ENCODE assay signal across 8 mouse cellular contexts in genomic region chr6:137649068-137649480, GRCm38 (mm10). TPM values are rescaled to one million over a fixed set of nuclear protein-coding genes. Genes with fewer than 3 reads are reported as not detected.
DNase-seq lines count a peak whose midpoint lies in the region; ATAC-seq and TF ChIP-seq lines count a peak whose summit lies in the region.

No protein-coding gene starts in this region.

- H3K9me3 ChIP-seq in embryonic facial prominence, embryonic 10.5 days = peaks cover 4% of the 10 kb centered on the region; the same call in 1 of the 2 replicates
- H3K9me3 ChIP-seq in limb, embryonic 12.5 days = no peaks in the 10 kb centered on the region
- no peaks in the 10 kb centered on the region for H3K9me3 ChIP-seq in midbrain, embryonic 13.5 days

- H3K9ac ChIP-seq in heart, adult 2 months (ENCODE audit: low read depth, low read length) = peak overlapping the region; percentile 95
- H3K9ac ChIP-seq in limb, embryonic 12.5 days (replicated peaks) = peak overlapping the region; percentile 78
- H3K9ac ChIP-seq in midbrain, embryonic 13.5 days (replicated peaks) = peak overlapping the region; percentile 80

- peak; percentile 91 for ATAC-seq in limb, embryonic 12.5 days (ENCODE audit: insufficient number of reproducible peaks, insufficient read depth, low FRiP score, low TSS enrichment, low read depth)
- peak; percentile 92 for ATAC-seq in midbrain, embryonic 13.5 days

- peak overlapping the region; percentile 98 for H3K4me2 ChIP-seq in limb, embryonic 12.5 days
- H3K4me2 ChIP-seq in midbrain, embryonic 13.5 days (replicated peaks) = peak overlapping the region; percentile 93

- intact Hi-C loops in heart, adult 2 months (cut with DNase I) = loop anchor here (1.0 to 5.0 kb wide), 3 partner anchors 74 to 194 kb away; no protein-coding TSS in a partner anchor

- no peaks in the 10 kb centered on the region for H3K79me2 ChIP-seq in heart, adult 2 months (replicated peaks; ENCODE audit: control insufficient read depth, insufficient read depth, low read length)

- no peaks in the 10 kb centered on the region for H3K36me3 ChIP-seq in embryonic facial prominence, embryonic 10.5 days (replicated peaks)
- no peaks in the 10 kb centered on the region for H3K36me3 ChIP-seq in heart, adult 2 months (ENCODE audit: control insufficient read depth, insufficient read depth, low read length)
- H3K36me3 ChIP-seq in limb, embryonic 12.5 days = no peaks in the 10 kb centered on the region
- H3K36me3 ChIP-seq in midbrain, embryonic 13.5 days = no peaks in the 10 kb centered on the region

- no peak for TF ChIP-seq POLR2A in heart, adult 2 months (IDR thresholded peaks at IDR 0.05; ENCODE audit: insufficient read depth, low read depth, low read length)

- under 1% methylated on average over 51 of the region's 51 CpGs for WGBS in embryonic facial prominence, embryonic 10.5 days
- 3% methylated on average over 51 of the region's 51 CpGs for WGBS in heart, adult 2 months
- WGBS in limb, embryonic 12.5 days = under 1% methylated on average over 51 of the region's 51 CpGs
- 0% methylated on average over 51 of the region's 51 CpGs for WGBS in midbrain, embryonic 13.5 days

- H3K27ac ChIP-seq in embryonic facial prominence, embryonic 10.5 days (replicated peaks) = peak overlapping the region; percentile 84
- H3K27ac ChIP-seq in heart, adult 2 months = peak overlapping the region; percentile 81
- no peak overlapping the region for H3K27ac ChIP-seq in limb, embryonic 12.5 days
- H3K27ac ChIP-seq in midbrain, embryonic 13.5 days = no peak overlapping the region

- DNase-seq in adrenal gland, postnatal 25 days = peak; percentile 89
- DNase-seq in embryonic facial prominence, embryonic 10.5 days (ENCODE audit: low spot score) = peak; percentile 85
- peak; percentile 91 to 93 for DNase-seq in heart, adult 2 months
- DNase-seq in kidney, adult 8-10 months = peak; percentile 76 to 85
- peak; percentile 66 to 78 for DNase-seq in spleen, adult 18-20 months
- no peak for DNase-seq in c-Kit-positive CD71-positive TER-119-positive erythroid progenitor cells, embryonic 14.5 days (ENCODE audit: low spot score)

- H3K27me3 ChIP-seq in embryonic facial prominence, embryonic 10.5 days (replicated peaks; ENCODE audit: low read depth, poor library complexity, severe bottlenecking) = peaks cover 38% of the 10 kb centered on the region
- H3K27me3 ChIP-seq in heart, adult 2 months (ENCODE audit: control insufficient read depth, insufficient read depth, low read length) = no peaks in the 10 kb centered on the region
- H3K27me3 ChIP-seq in limb, embryonic 12.5 days = peaks cover 6% of the 10 kb centered on the region; the same call in 1 of the 2 replicates
- H3K27me3 ChIP-seq in midbrain, embryonic 13.5 days = peaks cover 27% of the 10 kb centered on the region

- peak; percentile 66 for TF ChIP-seq CTCF in heart, adult 2 months (IDR thresholded peaks at IDR 0.05)

- H3K4me1 ChIP-seq in embryonic facial prominence, embryonic 10.5 days = peaks cover 15% of the 10 kb centered on the region
- H3K4me1 ChIP-seq in heart, adult 2 months (ENCODE audit: control insufficient read depth, insufficient read depth, low read length) = peaks cover 1% of the 10 kb centered on the region; the same call in 1 of the 2 replicates
- H3K4me1 ChIP-seq in limb, embryonic 12.5 days (replicated peaks) = peaks cover 15% of the 10 kb centered on the region
- H3K4me1 ChIP-seq in midbrain, embryonic 13.5 days (replicated peaks) = peaks cover 13% of the 10 kb centered on the region

- TF ChIP-seq EP300 in heart, adult 2 months (IDR thresholded peaks at IDR 0.05; ENCODE audit: insufficient read depth, low read depth, low read length) = no peak

- peak overlapping the region; percentile 80 for H3K4me3 ChIP-seq in embryonic facial prominence, embryonic 10.5 days
- H3K4me3 ChIP-seq in heart, adult 2 months = peak overlapping the region; percentile 77
- peak overlapping the region; percentile 76 for H3K4me3 ChIP-seq in limb, embryonic 12.5 days (replicated peaks)
- H3K4me3 ChIP-seq in midbrain, embryonic 13.5 days (replicated peaks) = peak overlapping the region; percentile 80

RNA-seq across cellular contexts. Expression of gene Eps8, which starts 5.6 kb away (rescaled TPM):
- total RNA-seq in adrenal gland, postnatal 25 days (2021) = 29.3 and 44.1 TPM in 2 replicates
- polyA plus RNA-seq in embryonic facial prominence, embryonic 10.5 days (2016; fragmentation: Nextera tagmentation; extraction: Ambion mirVana) = 7.4 and 8.2 TPM in 2 replicates
- total RNA-seq in heart, adult 2 months (2021) = 10 to 100 TPM; 11.6 to 12.2 TPM
- polyA plus RNA-seq in heart, adult 2 months (2012; rRNA removed) = 6.7 and 8.8 TPM in 2 replicates
- 11.1 and 14.7 TPM in 2 replicates for polyA plus RNA-seq in limb, embryonic 12.5 days (2016; fragmentation: Nextera tagmentation; extraction: Ambion mirVana)
- polyA plus RNA-seq in midbrain, embryonic 13.5 days (2015; fragmentation: Nextera tagmentation; extraction: Ambion mirVana) = 11.3 and 13.0 TPM in 2 replicates

Comparison
In these comparisons a context has a peak if more than half of its experiments do, and no peak if none do; other contexts are left out.
1. H3K27ac ChIP-seq: peak in embryonic facial prominence, embryonic 10.5 days (single experiment) and heart, adult 2 months (single experiment); none in limb, embryonic 12.5 days (single experiment) and midbrain, embryonic 13.5 days (single experiment).
2. Peak in every context shown above with its lines, with median percentiles within 50 percentile points of each other: H3K4me3 ChIP-seq and H3K9ac ChIP-seq.